Mouse (Mus musculus): ENCODE results near the gene Btbd17. TPM values are rescaled to one million over a fixed set of nuclear protein-coding genes. Genes with fewer than 3 reads are reported as not detected.

The Btbd17 gene
- polyA plus RNA-seq, 1 experiment, result 0.04 TPM

DNA sequence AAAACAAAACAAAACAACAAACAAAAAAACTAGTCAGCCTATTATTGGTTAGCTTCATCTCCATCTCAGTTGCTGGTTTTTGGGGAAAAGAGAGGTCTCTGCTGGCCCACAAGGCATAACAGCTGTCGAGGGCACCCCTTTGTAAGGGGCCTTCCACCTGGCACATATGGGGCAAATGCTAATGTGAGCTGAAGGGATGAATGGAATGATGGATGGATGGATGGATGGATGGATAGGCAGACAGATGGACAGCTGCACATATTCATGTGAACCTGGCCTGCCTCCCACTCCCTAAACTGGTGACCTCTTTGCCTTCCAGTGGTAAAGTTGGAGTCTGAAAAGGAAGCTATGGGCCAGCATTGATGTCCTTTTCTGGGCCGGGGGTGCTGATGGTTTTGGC, 11.3 kb upstream of the Btbd17 start:
- Histone ChIP-seq H3K4me1 (peaks cover 71% of the 10 kb centered on the region), H3K27me3 (replicated peaks) (peaks cover 38% of the 10 kb centered on the region), H3K9me3 (peaks cover 12% of the 10 kb centered on the region), H3K36me3 (replicated peaks; ENCODE audit: low read length) (no peaks in the 10 kb centered on the region), H3K4me3 (replicated peaks) (no peak overlapping the region)
- TF ChIP-seq GATA1 (IDR thresholded peaks at IDR 0.05; ENCODE audit: borderline replicate concordance, low read length), result no peak
- no peak for TF ChIP-seq FLI1 (IDR thresholded peaks at IDR 0.05; ENCODE audit: low read length)

- peaks cover 54% of the 10 kb centered on the region for H3K27me3 ChIP-seq (replicated peaks)
- TF ChIP-seq GATA1 (IDR thresholded peaks at IDR 0.05; ENCODE audit: borderline replicate concordance, low read length), result no peak
- no peak for TF ChIP-seq FLI1 (IDR thresholded peaks at IDR 0.05; ENCODE audit: low read length)
- peaks cover 18% of the 10 kb centered on the region for H3K9me3 ChIP-seq
- H3K36me3 ChIP-seq (replicated peaks; ENCODE audit: low read length), result no peaks in the 10 kb centered on the region
- H3K4me3 ChIP-seq (replicated peaks), result no peak overlapping the region
- peaks cover 56% of the 10 kb centered on the region for H3K4me1 ChIP-seq
Observed at GRCm38 (mm10) chr11:114803990-114804389, 8.2 kb upstream of the Btbd17 start.

DNA sequence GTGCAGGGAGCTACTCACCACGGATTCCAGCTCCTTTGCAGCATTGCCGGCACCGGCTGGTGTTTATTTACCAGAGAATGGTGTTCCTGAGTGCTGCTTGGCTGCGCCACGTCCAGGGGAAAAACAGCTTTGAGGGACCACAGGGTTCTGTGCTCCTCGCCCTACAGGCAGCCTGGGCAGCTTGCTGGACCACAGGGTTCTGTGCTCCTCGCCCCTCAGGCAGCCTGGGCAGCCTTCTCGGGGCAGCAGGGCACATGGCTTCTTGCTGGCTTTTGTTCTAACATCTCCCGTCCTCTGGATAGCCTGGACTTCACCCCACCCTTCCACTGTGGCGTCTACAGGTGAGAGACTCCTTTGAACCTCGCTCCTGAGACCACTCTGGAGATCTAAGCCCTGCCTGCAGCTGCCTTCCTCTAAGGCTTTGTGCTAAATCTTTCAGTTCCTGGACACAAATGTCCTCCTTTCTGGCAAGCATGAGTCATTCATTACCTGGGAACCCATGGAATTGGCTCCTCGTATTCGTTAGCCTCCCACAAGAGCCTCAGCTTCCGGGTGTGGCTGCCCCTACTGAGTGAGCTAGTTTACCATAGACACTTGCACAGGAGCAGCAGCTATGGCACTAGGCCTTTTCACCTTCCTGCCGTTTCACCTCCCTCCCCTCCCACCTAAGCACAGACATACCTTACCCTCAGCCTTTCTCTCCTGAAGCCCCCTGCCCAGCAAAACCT, 7.0 kb upstream of the Btbd17 start:
- Histone ChIP-seq H3K4me3 (replicated peaks) (no peak overlapping the region), H3K4me1 (peaks cover 46% of the 10 kb centered on the region), H3K9me3 (peaks cover 18% of the 10 kb centered on the region), H3K27me3 (replicated peaks) (peaks cover 65% of the 10 kb centered on the region), H3K36me3 (replicated peaks; ENCODE audit: low read length) (no peaks in the 10 kb centered on the region)
- TF ChIP-seq GATA1 (IDR thresholded peaks at IDR 0.05; ENCODE audit: borderline replicate concordance, low read length), result no peak
- TF ChIP-seq FLI1 (IDR thresholded peaks at IDR 0.05; ENCODE audit: low read length), result no peak

DNA sequence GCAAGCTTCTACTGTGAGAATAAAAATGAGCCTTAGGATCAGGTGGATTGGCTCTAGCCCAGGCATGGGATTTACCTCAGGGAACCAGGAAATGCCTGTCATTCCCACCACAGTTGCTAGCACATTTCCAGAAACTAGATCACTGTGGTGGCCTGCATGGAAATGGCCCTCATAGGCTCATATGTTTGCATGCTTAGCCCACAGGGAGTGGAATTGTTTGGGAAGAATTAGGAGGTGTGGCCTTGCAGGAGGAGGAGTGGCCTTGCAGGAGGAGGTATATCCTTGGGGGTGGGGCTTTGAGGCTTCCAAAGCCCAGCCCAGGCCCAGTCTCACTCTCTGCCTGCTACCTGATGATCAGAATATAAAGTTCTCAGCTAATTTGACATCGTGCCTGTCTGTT, 6.2 kb upstream of the Btbd17 start:
- H3K27me3 ChIP-seq (replicated peaks), result peaks cover 70% of the 10 kb centered on the region
- no peak overlapping the region for H3K4me3 ChIP-seq (replicated peaks)
- H3K36me3 ChIP-seq (replicated peaks; ENCODE audit: low read length), result no peaks in the 10 kb centered on the region
- no peak for TF ChIP-seq FLI1 (IDR thresholded peaks at IDR 0.05; ENCODE audit: low read length)
- TF ChIP-seq GATA1 (IDR thresholded peaks at IDR 0.05; ENCODE audit: borderline replicate concordance, low read length), result no peak
- peaks cover 38% of the 10 kb centered on the region for H3K4me1 ChIP-seq
- peaks cover 18% of the 10 kb centered on the region for H3K9me3 ChIP-seq

DNA sequence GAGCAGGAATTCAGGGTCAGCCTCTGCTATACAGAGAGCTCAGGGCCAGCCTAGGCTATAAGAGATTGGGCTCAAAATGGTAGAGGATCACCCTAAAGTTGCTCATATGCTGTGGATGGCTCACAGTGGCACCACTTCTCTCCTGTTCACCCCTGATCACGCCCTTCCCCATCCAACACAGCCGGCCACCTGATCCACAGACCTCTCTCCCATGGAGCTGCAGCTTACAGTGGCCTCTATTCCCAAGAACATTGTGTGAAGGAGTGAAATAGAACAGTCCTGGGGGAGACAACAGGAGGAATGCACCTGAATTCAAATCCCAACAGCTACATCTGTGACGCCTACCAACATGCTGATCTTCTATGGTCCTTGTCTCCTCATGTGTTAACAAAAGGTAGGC, 2.9 kb upstream of the Btbd17 start, which contains the start of gene Gpr142:
Gene Gpr142, plus strand, starts transcription at position 301 of the 400 bp plus-strand sequence.
- Histone ChIP-seq H3K4me3 (replicated peaks) (no peak within 1 kb of the TSS), H3K4me1 (peaks cover 44% of the 10 kb centered on the region), H3K27me3 (replicated peaks) (peaks cover 78% of the 10 kb centered on the region), H3K9me3 (peaks cover 12% of the 10 kb centered on the region), H3K36me3 (replicated peaks; ENCODE audit: low read length) (no peaks in the 10 kb centered on the region)
- TF ChIP-seq FLI1 (IDR thresholded peaks at IDR 0.05; ENCODE audit: low read length) (no peak), GATA1 (IDR thresholded peaks at IDR 0.05; ENCODE audit: borderline replicate concordance, low read length) (no peak)

GRCm38 (mm10) chr11:114797981-114798380, 2.2 kb upstream of the Btbd17 start:
- no peak for TF ChIP-seq GATA1 (IDR thresholded peaks at IDR 0.05; ENCODE audit: borderline replicate concordance, low read length)
- no peak for TF ChIP-seq FLI1 (IDR thresholded peaks at IDR 0.05; ENCODE audit: low read length)
- Histone ChIP-seq H3K27me3 (replicated peaks) (peaks cover 80% of the 10 kb centered on the region), H3K36me3 (replicated peaks; ENCODE audit: low read length) (no peaks in the 10 kb centered on the region), H3K4me1 (peaks cover 42% of the 10 kb centered on the region), H3K4me3 (replicated peaks) (no peak overlapping the region), H3K9me3 (peaks cover 12% of the 10 kb centered on the region)

- TF ChIP-seq GATA1 (IDR thresholded peaks at IDR 0.05; ENCODE audit: borderline replicate concordance, low read length), result no peak
- no peak for TF ChIP-seq FLI1 (IDR thresholded peaks at IDR 0.05; ENCODE audit: low read length)
- Histone ChIP-seq H3K27me3 (replicated peaks) (peaks cover 81% of the 10 kb centered on the region), H3K4me1 (peaks cover 40% of the 10 kb centered on the region), H3K9me3 (peaks cover 7% of the 10 kb centered on the region), H3K4me3 (replicated peaks) (no peak overlapping the region), H3K36me3 (replicated peaks; ENCODE audit: low read length) (no peaks in the 10 kb centered on the region)
Observed at GRCm38 (mm10) chr11:114797176-114797575, 1.4 kb upstream of the Btbd17 start.

DNA sequence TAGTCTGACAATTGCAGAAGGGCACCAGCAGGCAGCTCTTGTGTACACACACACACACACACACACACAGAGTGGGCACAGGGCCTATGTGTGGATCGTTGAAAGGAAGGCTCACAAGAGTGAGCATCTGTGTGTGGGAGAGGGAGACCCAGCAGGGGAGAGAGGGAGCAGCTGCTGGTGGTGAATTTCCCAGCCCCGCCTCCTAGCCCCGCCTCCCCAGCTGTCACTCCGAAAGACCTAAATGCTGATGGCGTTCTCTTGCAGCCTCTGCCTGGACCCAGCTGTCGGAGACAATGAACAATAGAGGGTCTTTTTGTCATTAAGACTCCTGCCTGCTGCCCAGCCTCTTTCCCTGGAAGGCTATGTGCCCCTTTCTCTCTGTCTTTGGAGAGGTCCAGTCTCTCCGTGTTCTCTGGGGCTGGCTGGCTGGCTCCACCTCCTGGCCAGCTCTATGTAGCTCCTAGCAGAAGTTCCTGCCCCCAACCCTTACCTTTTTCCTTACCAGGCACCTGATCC, 456 bp downstream of the Btbd17 start:
- Histone ChIP-seq H3K4me1 (peaks cover 49% of the 10 kb centered on the region), H3K27me3 (replicated peaks) (peaks cover 86% of the 10 kb centered on the region), H3K9me3 (no peaks in the 10 kb centered on the region), H3K36me3 (replicated peaks; ENCODE audit: low read length) (no peaks in the 10 kb centered on the region), H3K4me3 (replicated peaks) (peak overlapping the region; percentile 85)
- TF ChIP-seq GATA1 (IDR thresholded peaks at IDR 0.05; ENCODE audit: borderline replicate concordance, low read length) (no peak), FLI1 (IDR thresholded peaks at IDR 0.05; ENCODE audit: low read length) (no peak)

GRCm38 (mm10) chr11:114794691-114795090, 1.1 kb downstream of the Btbd17 start:
- Histone ChIP-seq H3K4me3 (replicated peaks) (no peak overlapping the region), H3K9me3 (no peaks in the 10 kb centered on the region), H3K36me3 (replicated peaks; ENCODE audit: low read length) (no peaks in the 10 kb centered on the region), H3K4me1 (peaks cover 52% of the 10 kb centered on the region), H3K27me3 (replicated peaks) (peaks cover 92% of the 10 kb centered on the region)
- TF ChIP-seq GATA1 (IDR thresholded peaks at IDR 0.05; ENCODE audit: borderline replicate concordance, low read length) (no peak), FLI1 (IDR thresholded peaks at IDR 0.05; ENCODE audit: low read length) (no peak)

GRCm38 (mm10) chr11:114793868-114794545, 1.7 kb downstream of the Btbd17 start:
- Histone ChIP-seq H3K9me3 (no peaks in the 10 kb centered on the region), H3K4me1 (peaks cover 53% of the 10 kb centered on the region), H3K27me3 (replicated peaks) (peaks cover 97% of the 10 kb centered on the region), H3K4me3 (replicated peaks) (peak overlapping the region; percentile 44), H3K36me3 (replicated peaks; ENCODE audit: low read length) (no peaks in the 10 kb centered on the region)
- TF ChIP-seq FLI1 (IDR thresholded peaks at IDR 0.05; ENCODE audit: low read length) (no peak), GATA1 (IDR thresholded peaks at IDR 0.05; ENCODE audit: borderline replicate concordance, low read length) (no peak)
